Mouse (Mus musculus) brain, embryonic 14.5 days (tissue): ENCODE results near the gene Car1.

Experiments used
- CTCF ChIP-seq: fragments of 200-500 bp; IDR thresholded peaks from 2 replicates; pipeline ENCODE4 v1.5.1; 2012; ENCODE audit warnings: inconsistent platforms, mild to moderate bottlenecking, moderate library complexity, borderline replicate concordance; ENCODE audit not compliant: insufficient read depth, insufficient read length; ENCODE audit errors: extremely low read depth
- POLR2A ChIP-seq: fragments of 200-500 bp; IDR thresholded peaks from 2 replicates; pipeline ENCODE4 v1.6.1; 2012; ENCODE audit warnings: mild to moderate bottlenecking, inconsistent platforms, borderline replicate concordance; ENCODE audit not compliant: poor library complexity, insufficient read depth, insufficient read length, severe bottlenecking; ENCODE audit errors: extremely low read depth

GRCm38 (mm10) chr3:14755716-14756115 lies 52.5 kb downstream of the Car1 start:
- no peak for TF ChIP-seq CTCF
- TF ChIP-seq POLR2A: no peak
